Mouse (Mus musculus): ENCODE results near the gene Ces1f.

DNA sequence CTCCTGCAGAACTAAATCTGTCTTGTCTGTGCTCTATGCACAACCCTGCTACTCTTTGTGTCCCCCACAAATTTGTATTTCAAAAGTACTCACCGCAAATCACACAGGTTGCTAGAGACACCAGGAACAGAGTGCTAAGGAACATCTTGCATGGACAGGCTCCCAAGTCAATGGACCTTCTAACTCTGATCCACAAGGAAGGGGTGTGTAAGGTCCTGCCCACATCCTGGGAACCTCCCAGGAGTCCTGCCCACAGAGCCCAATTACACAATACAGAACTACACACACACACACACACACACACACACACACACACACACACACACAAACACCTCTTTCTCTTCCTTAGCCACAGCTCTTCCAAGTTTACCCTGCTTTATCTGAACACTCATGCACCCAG, at the start of gene Ces1f:
- TF ChIP-seq CTCF (IDR thresholded peaks at IDR 0.05; ENCODE audit: low read depth) (no peak), EP300 (IDR thresholded peaks at IDR 0.05; ENCODE audit: low read depth) (no peak)
